Mouse (Mus musculus) E14TG2a.4 (cell line): ENCODE data around the gene Zfp800.
A peak's percentile ranks its signal among the peaks of the same experiment; 100 is the strongest.

Experiments used
- H3K27me3 ChIP-seq: 2 replicates; pipeline ENCODE4 v1.6.1; 2014; ENCODE audit warnings: low read length, control low read depth; ENCODE audit not compliant: insufficient read depth
- H3K36me3 ChIP-seq: 2 replicates; pipeline ENCODE4 v1.6.1; 2014; ENCODE audit warnings: low read length, control low read depth; ENCODE audit not compliant: insufficient read depth
- H3K4me1 ChIP-seq: replicated peaks from 2 replicates; pipeline ENCODE4 v1.6.1; 2014; ENCODE audit warnings: low read depth, low read length, control low read depth
- H3K4me3 ChIP-seq: replicated peaks from 2 replicates; pipeline ENCODE4 v1.5.1; 2014; ENCODE audit warnings: mild to moderate bottlenecking, low read length
- H3K9me3 ChIP-seq: 2 replicates; pipeline ENCODE4 v1.6.1; 2014; ENCODE audit warnings: low read length, control low read depth
- CTCF ChIP-seq: conservative IDR thresholded peaks from 2 replicates; pipeline ENCODE4 v1.5.1; 2014; ENCODE audit warnings: low read length
- NANOG ChIP-seq: IDR thresholded peaks from 2 replicates; pipeline ENCODE4 v1.6.1; 2014; ENCODE audit warnings: borderline replicate concordance, low read length, mixed read lengths
- POU5F1 ChIP-seq: IDR thresholded peaks from 2 replicates; pipeline ENCODE4 v1.6.1; 2014; ENCODE audit warnings: low read length, borderline replicate concordance

The Zfp800 gene

GRCm38 (mm10) chr6:28410053-28410452 lies 12.2 kb upstream of the Zfp800 start:
- Histone ChIP-seq H3K9me3 (peaks cover 1% of the 10 kb centered on the region; the same call in 1 of the 2 replicates), H3K27me3 (no peaks in the 10 kb centered on the region), H3K4me1 (peaks cover 5% of the 10 kb centered on the region; the same call in 1 of the 2 replicates), H3K36me3 (peaks cover under 1% of the 10 kb centered on the region; the same call in 1 of the 2 replicates), H3K4me3 (no peak overlapping the region)
- TF ChIP-seq POU5F1 (no peak), CTCF (no peak), NANOG (no peak)

GRCm38 (mm10) chr6:28399791-28400190 lies 2.0 kb upstream of the Zfp800 start:
- Histone ChIP-seq H3K4me1 (peaks cover 29% of the 10 kb centered on the region), H3K36me3 (no peaks in the 10 kb centered on the region), H3K27me3 (peaks cover 66% of the 10 kb centered on the region), H3K4me3 (no peak overlapping the region), H3K9me3 (peaks cover 15% of the 10 kb centered on the region)
- TF ChIP-seq CTCF (peak; percentile 57), POU5F1 (no peak), NANOG (no peak)

- Histone ChIP-seq H3K9me3 (peaks cover 5% of the 10 kb centered on the region; the same call in 1 of the 2 replicates), H3K36me3 (no peaks in the 10 kb centered on the region), H3K4me1 (peaks cover 29% of the 10 kb centered on the region), H3K4me3 (no peak overlapping the region), H3K27me3 (peaks cover 74% of the 10 kb centered on the region)
- TF ChIP-seq POU5F1 (no peak), CTCF (peak; percentile 63)
Observed at GRCm38 (mm10) chr6:28398726-28399125, 921 bp upstream of the Zfp800 start.

GRCm38 (mm10) chr6:28396853-28397457 lies 850 bp downstream of the Zfp800 start:
- no peaks in the 10 kb centered on the region for H3K36me3 ChIP-seq
- peaks cover 85% of the 10 kb centered on the region for H3K27me3 ChIP-seq
- peak overlapping the region; percentile 72 for H3K4me3 ChIP-seq
- peaks cover 5% of the 10 kb centered on the region; the same call in 1 of the 2 replicates for H3K9me3 ChIP-seq
- H3K4me1 ChIP-seq = peaks cover 26% of the 10 kb centered on the region
- TF ChIP-seq POU5F1 = no peak
- TF ChIP-seq NANOG = no peak

GRCm38 (mm10) chr6:28396051-28396852 lies 1.6 kb downstream of the Zfp800 start:
- Histone ChIP-seq H3K9me3 (peaks cover 5% of the 10 kb centered on the region; the same call in 1 of the 2 replicates), H3K27me3 (peaks cover 79% of the 10 kb centered on the region), H3K4me3 (no peak overlapping the region), H3K36me3 (no peaks in the 10 kb centered on the region), H3K4me1 (peaks cover 26% of the 10 kb centered on the region)
- TF ChIP-seq NANOG = no peak
- no peak for TF ChIP-seq CTCF
- no peak for TF ChIP-seq POU5F1

GRCm38 (mm10) chr6:28389038-28389437 lies 8.8 kb downstream of the Zfp800 start:
- no peaks in the 10 kb centered on the region for H3K36me3 ChIP-seq
- H3K9me3 ChIP-seq = no peaks in the 10 kb centered on the region
- H3K27me3 ChIP-seq = peaks cover 16% of the 10 kb centered on the region
- H3K4me3 ChIP-seq = no peak overlapping the region
- H3K4me1 ChIP-seq = no peaks in the 10 kb centered on the region
- TF ChIP-seq POU5F1 (no peak), NANOG (no peak), CTCF (no peak)

- Histone ChIP-seq H3K27me3 (no peaks in the 10 kb centered on the region), H3K9me3 (no peaks in the 10 kb centered on the region), H3K4me1 (no peaks in the 10 kb centered on the region), H3K36me3 (no peaks in the 10 kb centered on the region), H3K4me3 (no peak overlapping the region)
- no peak for TF ChIP-seq POU5F1
Observed at GRCm38 (mm10) chr6:28385169-28385568, 12.6 kb downstream of the Zfp800 start.

- Histone ChIP-seq H3K4me3 (no peak overlapping the region), H3K36me3 (no peaks in the 10 kb centered on the region), H3K4me1 (no peaks in the 10 kb centered on the region), H3K9me3 (no peaks in the 10 kb centered on the region), H3K27me3 (peaks cover 4% of the 10 kb centered on the region; the same call in 1 of the 2 replicates)
- TF ChIP-seq CTCF (no peak), NANOG (no peak), POU5F1 (no peak)
Observed at GRCm38 (mm10) chr6:28381983-28382382, 15.8 kb downstream of the Zfp800 start.
